Mouse (Mus musculus) intestine, postnatal 0 days (tissue): ENCODE results near the gene Washc2. TPM values are rescaled to one million over a fixed set of nuclear protein-coding genes. Genes with fewer than 3 reads are reported as not detected.

Source experiments
- ATAC-seq: fragments of 200-750 bp; cut with Nextera tagmentation; 2 replicates; pipeline ENCODE4 v1.8.0; 2017; ENCODE audit warnings: mild to moderate bottlenecking, moderate TSS enrichment, moderate library complexity
- H3K27ac ChIP-seq: fragments of 300-500 bp; sonication (generic); 2 replicates; pipeline ENCODE4 v1.5.1; 2014; ENCODE audit warnings: mild to moderate bottlenecking, low read depth, low read length, moderate library complexity
- H3K27me3 ChIP-seq: fragments of 300-500 bp; sonication (generic); replicated peaks from 2 replicates; pipeline ENCODE4 v1.6.1; 2014; ENCODE audit warnings: low read length, mixed read lengths; ENCODE audit not compliant: control insufficient read depth, insufficient read depth
- H3K36me3 ChIP-seq: fragments of 300-500 bp; sonication (generic); 2 replicates; pipeline ENCODE4 v1.6.1; 2014; ENCODE audit warnings: mild to moderate bottlenecking, moderate library complexity; ENCODE audit not compliant: control insufficient read depth, insufficient read depth
- H3K4me1 ChIP-seq: fragments of 300-500 bp; sonication (generic); replicated peaks from 2 replicates; pipeline ENCODE4 v1.6.1; 2014; ENCODE audit warnings: antibody characterized with exemption, low read length, mixed read lengths; ENCODE audit not compliant: control insufficient read depth, insufficient read depth
- H3K4me2 ChIP-seq: fragments of 300-500 bp; sonication (generic); replicated peaks from 2 replicates; pipeline ENCODE4 v1.6.1; 2014; ENCODE audit warnings: low read depth, mild to moderate bottlenecking, moderate library complexity
- H3K4me3 ChIP-seq: fragments of 300-500 bp; sonication (generic); 2 replicates; pipeline ENCODE4 v1.5.1; 2014; ENCODE audit warnings: low read depth, low read length
- H3K9ac ChIP-seq: fragments of 300-500 bp; sonication (generic); 2 replicates; pipeline ENCODE4 v1.6.1; 2014; ENCODE audit warnings: mild to moderate bottlenecking, low read depth, low read length
- H3K9me3 ChIP-seq: fragments of 300-500 bp; sonication (generic); 2 replicates; pipeline ENCODE4 v1.6.1; 2016; ENCODE audit warnings: mixed run types; ENCODE audit not compliant: control insufficient read depth
- CTCF ChIP-seq: sonication (generic); IDR thresholded peaks from 2 replicates; pipeline ENCODE4 v1.5.1; 2016; ENCODE audit warnings: low read depth, mild to moderate bottlenecking, control low read depth, antibody characterized with exemption, moderate library complexity
- WGBS: fragments of 180-500 bp; shearing (Covaris S2); extraction: QIAGEN DNeasy Blood & Tissue Kit; methylation state at CpG from one replicate; pipeline ENCODE4 v1.1.7; 2014; 5-methylcytosine and 5-hydroxymethylcytosine counted together
- polyA plus RNA-seq: library from polyadenylated mRNA; unstranded; fragments of >200 nt; fragmentation: Nextera tagmentation; extraction: Ambion mirVana; gene quantifications from 2 replicates; pipeline ENCODE4 v1.2.1, GENCODE M21; 2015

Washc2 gene
- polyA plus RNA-seq, 1 experiment from 2014 or later, result 37.3 TPM

DNA sequence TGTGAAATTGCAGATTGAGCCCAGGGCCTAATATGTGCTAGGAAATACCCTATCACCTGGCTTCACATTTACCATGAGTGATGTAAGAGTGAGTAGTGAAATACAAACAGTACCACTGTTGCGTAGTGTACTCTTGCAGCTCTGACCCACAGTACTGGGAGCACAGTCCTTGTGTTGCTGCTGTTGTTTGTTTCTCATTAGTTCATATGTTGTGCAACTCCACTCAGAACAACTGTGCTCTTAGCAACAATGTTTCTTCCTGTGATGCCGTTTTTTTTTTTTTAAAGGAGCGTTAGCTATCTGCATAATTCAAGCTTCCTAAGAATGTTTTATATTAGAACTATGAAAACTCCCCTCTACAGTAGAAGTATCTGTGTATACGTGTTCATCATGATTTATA lies 57.8 kb downstream of the Washc2 start:
- ATAC-seq, result no peak
- H3K9me3 ChIP-seq, result no peaks in the 10 kb centered on the region
- H3K4me3 ChIP-seq, result no peak overlapping the region
- no peaks in the 10 kb centered on the region for H3K4me1 ChIP-seq
- WGBS, result 75% methylated on average over 4 of the region's 4 CpGs
- H3K27ac ChIP-seq, result no peak overlapping the region
- TF ChIP-seq CTCF, result no peak
- peaks cover 12% of the 10 kb centered on the region; the same call in 1 of the 2 replicates for H3K36me3 ChIP-seq
- H3K9ac ChIP-seq, result no peak overlapping the region
- no peaks in the 10 kb centered on the region for H3K27me3 ChIP-seq
- no peak overlapping the region for H3K4me2 ChIP-seq

DNA sequence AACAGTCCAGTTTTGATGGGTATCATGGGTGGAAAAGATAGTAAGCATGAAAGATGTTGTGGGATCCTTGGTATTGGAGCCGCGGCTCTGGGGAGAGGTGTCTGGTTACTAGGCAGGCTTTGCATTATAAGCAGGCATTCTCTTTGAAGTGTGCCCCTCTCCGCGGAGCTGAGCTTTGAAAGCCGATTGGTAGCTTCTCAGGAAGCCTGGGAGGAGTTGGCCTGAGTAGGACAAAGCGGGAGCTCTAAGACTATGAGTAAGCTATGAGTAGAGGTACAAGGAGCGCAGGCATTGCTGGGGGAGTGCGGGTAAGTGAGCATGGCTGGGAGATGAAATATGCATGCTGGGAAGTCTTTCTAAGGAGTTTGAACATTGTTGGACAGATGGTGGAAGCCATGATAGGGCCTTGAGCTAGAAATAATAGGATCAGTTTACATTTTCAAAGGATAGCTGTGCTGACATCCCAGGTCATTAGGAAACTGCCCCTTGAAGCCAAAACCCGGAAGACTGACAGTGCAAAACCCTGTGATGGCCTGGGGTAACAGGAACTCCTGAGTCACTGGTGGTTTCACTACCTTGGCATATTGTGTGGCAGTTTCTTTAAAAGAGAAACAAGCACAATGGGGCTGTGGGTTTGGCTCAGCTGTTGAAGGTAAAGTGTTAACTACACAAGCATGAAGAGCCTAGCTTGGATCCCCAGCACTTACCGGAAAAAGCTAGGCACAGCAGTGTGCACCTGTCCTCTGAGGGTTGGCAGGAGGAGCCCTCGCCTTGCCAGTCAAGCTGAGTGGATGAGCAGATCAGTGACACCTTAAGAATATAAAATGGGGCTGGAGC lies 58.7 kb downstream of the Washc2 start:
- no peak overlapping the region for H3K4me3 ChIP-seq
- TF ChIP-seq CTCF, result no peak
- no peak overlapping the region for H3K9ac ChIP-seq
- no peak overlapping the region for H3K27ac ChIP-seq
- no peak for ATAC-seq
- no peak overlapping the region for H3K4me2 ChIP-seq
- 44% methylated on average over 11 of the region's 11 CpGs for WGBS
- H3K9me3 ChIP-seq, result no peaks in the 10 kb centered on the region
- no peaks in the 10 kb centered on the region for H3K4me1 ChIP-seq
- H3K27me3 ChIP-seq, result no peaks in the 10 kb centered on the region
- H3K36me3 ChIP-seq, result peaks cover 5% of the 10 kb centered on the region; the same call in 1 of the 2 replicates

DNA sequence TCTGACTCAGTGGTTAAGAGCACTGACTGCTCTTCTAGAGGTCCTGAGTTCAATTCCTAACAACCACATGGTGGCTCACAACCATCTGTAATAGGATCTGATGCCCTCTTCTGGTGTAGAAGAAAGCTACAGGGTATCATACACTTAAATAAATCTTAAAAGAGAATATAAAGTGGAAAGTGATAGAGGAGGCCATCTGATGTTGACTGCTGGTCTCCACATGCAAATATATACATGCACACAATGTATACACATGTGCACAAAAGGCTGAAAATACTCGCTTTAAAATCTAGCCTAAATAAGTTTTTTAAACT lies 59.2 kb downstream of the Washc2 start:
- no peak for ATAC-seq
- Histone ChIP-seq H3K27me3 (no peaks in the 10 kb centered on the region), H3K36me3 (peaks cover 3% of the 10 kb centered on the region; the same call in 1 of the 2 replicates), H3K9me3 (no peaks in the 10 kb centered on the region), H3K27ac (no peak overlapping the region), H3K4me1 (no peaks in the 10 kb centered on the region), H3K9ac (no peak overlapping the region), H3K4me2 (no peak overlapping the region), H3K4me3 (no peak overlapping the region)
- peak; percentile 34 for TF ChIP-seq CTCF
- 89% methylated on average over 1 of the region's 1 CpGs for WGBS

DNA sequence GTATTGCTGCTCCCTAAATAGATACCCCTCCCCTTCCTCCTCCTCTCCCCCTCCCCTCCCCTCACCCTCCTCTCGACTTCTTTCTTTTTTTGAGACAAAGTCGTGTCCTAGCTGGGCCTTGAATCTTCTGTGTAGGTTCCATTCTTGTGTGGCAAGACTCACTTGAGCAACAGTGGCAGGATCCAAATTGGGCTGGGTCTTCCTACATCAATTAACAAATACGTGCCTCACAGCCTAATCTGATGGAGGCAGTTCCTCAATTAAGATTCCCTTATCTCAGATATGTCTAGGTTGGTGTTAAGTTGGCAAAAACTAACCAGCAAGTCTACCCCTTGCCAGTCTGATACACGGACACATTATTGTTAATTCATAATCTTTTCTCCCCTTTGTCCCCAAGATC lies 67.9 kb downstream of the Washc2 start:
- H3K4me1 ChIP-seq, result no peaks in the 10 kb centered on the region
- no peak overlapping the region for H3K4me2 ChIP-seq
- H3K4me3 ChIP-seq, result no peak overlapping the region
- H3K36me3 ChIP-seq, result no peaks in the 10 kb centered on the region
- no peaks in the 10 kb centered on the region for H3K27me3 ChIP-seq
- no peak for ATAC-seq
- H3K9ac ChIP-seq, result no peak overlapping the region
- no peaks in the 10 kb centered on the region for H3K9me3 ChIP-seq
- 80% methylated on average over 4 of the region's 4 CpGs for WGBS
- TF ChIP-seq CTCF, result no peak
- H3K27ac ChIP-seq, result no peak overlapping the region

DNA sequence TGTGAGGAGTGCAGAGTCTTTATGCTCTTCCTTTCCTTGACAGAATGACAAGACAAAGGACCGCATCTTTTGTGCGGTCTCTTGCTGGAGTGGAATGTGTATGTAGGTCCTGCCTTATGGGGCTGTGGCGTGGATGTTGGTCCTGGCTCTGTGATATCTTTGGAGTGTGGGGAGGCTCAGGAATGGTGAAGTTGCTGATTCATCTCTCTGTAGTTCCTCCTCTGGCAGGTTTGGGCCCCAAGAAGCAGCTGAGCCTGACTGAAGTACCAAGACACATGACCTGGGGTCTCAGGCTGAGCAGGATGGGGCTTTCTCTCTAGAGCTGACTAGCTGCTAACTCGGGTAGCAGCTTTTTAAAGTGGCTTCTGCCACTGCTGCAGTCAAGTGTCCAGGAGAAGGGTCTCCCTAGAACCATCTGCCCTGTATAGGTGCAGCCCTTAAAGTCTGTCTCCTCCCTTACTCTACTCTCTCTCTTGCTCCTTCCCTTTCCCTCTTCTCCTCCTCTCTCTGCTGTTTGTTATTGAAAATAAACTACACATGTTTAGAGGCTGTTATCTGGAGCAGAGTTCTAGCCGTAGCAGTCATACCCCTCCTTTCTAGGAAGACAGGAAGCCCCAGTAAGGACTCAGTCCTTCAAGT lies 71.0 kb downstream of the Washc2 start:
- no peak overlapping the region for H3K9ac ChIP-seq
- no peak for TF ChIP-seq CTCF
- no peaks in the 10 kb centered on the region for H3K27me3 ChIP-seq
- H3K9me3 ChIP-seq, result no peaks in the 10 kb centered on the region
- no peak overlapping the region for H3K27ac ChIP-seq
- H3K4me1 ChIP-seq, result no peaks in the 10 kb centered on the region
- H3K4me2 ChIP-seq, result no peak overlapping the region
- no peak for ATAC-seq
- 69% methylated on average over 5 of the region's 5 CpGs for WGBS
- H3K4me3 ChIP-seq, result no peak overlapping the region
- no peaks in the 10 kb centered on the region for H3K36me3 ChIP-seq

DNA sequence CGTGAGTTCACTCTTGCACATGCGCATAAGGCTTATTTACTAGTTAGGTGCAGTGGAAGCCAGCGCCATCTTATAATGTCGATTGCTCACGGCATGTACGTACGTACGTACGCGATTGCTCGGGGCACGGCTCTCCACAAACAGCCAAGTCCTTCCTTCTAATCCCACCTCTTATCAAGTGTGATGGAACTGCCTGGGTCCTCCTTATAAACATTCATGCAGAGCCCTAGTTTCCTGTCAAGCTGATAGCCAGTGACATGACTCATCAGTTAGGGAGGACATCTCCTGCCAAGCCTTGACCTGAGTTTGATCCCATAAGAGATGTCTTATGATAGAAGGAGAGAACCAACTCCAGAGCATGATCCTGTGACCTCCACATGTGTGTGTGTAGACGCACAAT lies 73.2 kb downstream of the Washc2 start:
- no peaks in the 10 kb centered on the region for H3K9me3 ChIP-seq
- 93% methylated on average over 13 of the region's 13 CpGs for WGBS
- H3K4me3 ChIP-seq, result no peak overlapping the region
- TF ChIP-seq CTCF, result no peak
- H3K36me3 ChIP-seq, result no peaks in the 10 kb centered on the region
- H3K9ac ChIP-seq, result no peak overlapping the region
- no peaks in the 10 kb centered on the region for H3K27me3 ChIP-seq
- H3K4me2 ChIP-seq, result no peak overlapping the region
- peaks cover 4% of the 10 kb centered on the region; the same call in 1 of the 2 replicates for H3K4me1 ChIP-seq
- no peak for ATAC-seq
- no peak overlapping the region for H3K27ac ChIP-seq
